Mouse (Mus musculus) embryonic fibroblast, embryonic 13.5 days (primary cell): ENCODE results near the gene Tmprss4.

ENCODE experiments used
- CTCF ChIP-seq: IDR thresholded peaks from 2 replicates; pipeline ENCODE4 v1.5.1; 2011; ENCODE audit warnings: mild to moderate bottlenecking, control low read depth, low read length, moderate library complexity, borderline replicate concordance; ENCODE audit not compliant: insufficient read depth
- POLR2A ChIP-seq: IDR thresholded peaks from 2 replicates; pipeline ENCODE4 v1.6.1; 2011; ENCODE audit warnings: low read depth, mild to moderate bottlenecking, control low read depth, low read length, moderate library complexity

GRCm38 (mm10) chr9:45136442-45137169, 67.3 kb downstream of the Tmprss4 start:
- TF ChIP-seq POLR2A (no peak), CTCF (no peak)
